Mouse (Mus musculus) lung, embryonic 16.5 days (tissue): ENCODE measurements around the gene Gsta4. TPM values are rescaled to one million over a fixed set of nuclear protein-coding genes. Genes with fewer than 3 reads are reported as not detected.
"Not testable (repeated sequence)": the region's sequence is repeated elsewhere in the genome, so short reads cannot be mapped to it uniquely, and the experiment has no call there.

Source experiments
- ATAC-seq: fragments of 200-750 bp; cut with Nextera tagmentation; 2 replicates; pipeline ENCODE4 v1.8.0; 2017; ENCODE audit warnings: low read depth, mild to moderate bottlenecking, moderate library complexity
- H3K27ac ChIP-seq: fragments of 300-500 bp; sonication (generic); 2 replicates; pipeline ENCODE4 v1.5.1; 2014; ENCODE audit warnings: mild to moderate bottlenecking, control low read depth, low read length
- H3K27me3 ChIP-seq: fragments of 300-500 bp; sonication (generic); 2 replicates; pipeline ENCODE4 v1.6.1; 2014; ENCODE audit warnings: low read depth, low read length, mixed read lengths; ENCODE audit not compliant: control insufficient read depth, insufficient read depth
- H3K36me3 ChIP-seq: fragments of 300-500 bp; sonication (generic); 2 replicates; pipeline ENCODE4 v1.6.1; 2014; ENCODE audit warnings: low read length; ENCODE audit not compliant: control insufficient read depth, insufficient read depth
- H3K4me1 ChIP-seq: fragments of 300-500 bp; sonication (generic); replicated peaks from 2 replicates; pipeline ENCODE4 v1.6.1; 2014; ENCODE audit warnings: low read length, mixed read lengths; ENCODE audit not compliant: control insufficient read depth, insufficient read depth
- H3K4me2 ChIP-seq: fragments of 300-500 bp; sonication (generic); 2 replicates; pipeline ENCODE4 v1.6.1; 2014; ENCODE audit warnings: low read depth, low read length, control low read depth
- H3K4me3 ChIP-seq: fragments of 300-500 bp; sonication (generic); 2 replicates; pipeline ENCODE4 v1.5.1; 2014; ENCODE audit warnings: mild to moderate bottlenecking, low read length, control low read depth
- H3K9ac ChIP-seq: fragments of 300-500 bp; sonication (generic); 2 replicates; pipeline ENCODE4 v1.6.1; 2014; ENCODE audit warnings: low read length, control low read depth
- H3K9me3 ChIP-seq: fragments of 300-500 bp; sonication (generic); 2 replicates; pipeline ENCODE4 v1.6.1; 2016; ENCODE audit warnings: low read length; ENCODE audit not compliant: control insufficient read depth
- WGBS: fragments of 180-500 bp; shearing (Covaris S2); extraction: QIAGEN DNeasy Blood & Tissue Kit; methylation state at CpG from one replicate; pipeline ENCODE4 v1.1.7; 2014; 5-methylcytosine and 5-hydroxymethylcytosine counted together
- polyA plus RNA-seq: library from polyadenylated mRNA; unstranded; fragments of >200 nt; fragmentation: Nextera tagmentation; extraction: Ambion mirVana; gene quantifications from 2 replicates; pipeline ENCODE4 v1.2.1, GENCODE M21; 2015

Gene Gsta4
- 87.5 and 105 TPM in 2 replicates for polyA plus RNA-seq

DNA sequence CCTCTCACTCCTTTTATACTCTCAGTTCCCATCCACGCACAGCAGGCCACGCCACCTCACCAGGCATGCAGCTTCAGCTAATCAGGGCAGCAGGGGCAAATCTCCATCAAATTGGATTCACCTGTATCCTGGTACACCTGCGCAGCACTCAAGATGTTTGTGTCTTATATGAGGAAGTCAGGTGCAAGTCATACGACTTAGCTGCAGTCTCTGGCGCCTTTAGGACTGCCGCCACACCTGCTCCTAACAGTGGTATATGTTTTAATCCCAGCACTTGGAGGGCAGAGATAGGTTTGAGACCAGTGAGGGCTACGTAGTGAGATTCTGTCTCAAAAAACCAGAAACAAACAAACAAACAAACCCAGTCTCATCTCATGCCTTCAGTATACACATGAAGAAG is at the start of gene Gsta4:
Gsta4 (plus strand) TSS at position 301 of the 400 bp plus-strand sequence.
- ATAC-seq, H3K9me3 ChIP-seq, H3K4me1 ChIP-seq, H3K9ac ChIP-seq, H3K27me3 ChIP-seq, H3K4me2 ChIP-seq, H3K36me3 ChIP-seq, H3K27ac ChIP-seq, H3K4me3 ChIP-seq: not testable (repeated sequence)
- 97% methylated on average over 4 of the region's 7 CpGs for WGBS

DNA sequence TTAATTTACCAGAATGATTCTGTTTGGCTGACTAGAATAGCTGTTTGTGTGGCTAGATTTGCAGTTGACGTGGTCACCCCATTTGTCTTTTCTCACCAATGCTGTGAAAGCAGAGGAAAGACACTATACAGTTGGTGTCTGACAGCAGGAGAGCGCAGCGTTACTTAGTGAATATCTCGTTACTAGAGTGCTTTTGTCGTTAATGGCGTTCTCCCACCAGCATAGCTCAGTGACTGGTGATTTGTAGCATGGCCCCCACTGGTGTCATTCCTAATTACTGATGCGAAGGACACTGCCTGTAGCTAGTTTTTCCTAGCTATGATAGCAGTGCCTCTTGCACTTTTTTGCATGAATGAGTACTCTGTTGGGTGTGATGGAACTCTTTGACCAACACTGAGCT is 46.9 kb upstream of the Gsta4 start:
- Histone ChIP-seq H3K9me3 (no peaks in the 10 kb centered on the region), H3K27ac (no peak overlapping the region), H3K27me3 (no peaks in the 10 kb centered on the region), H3K4me1 (no peaks in the 10 kb centered on the region), H3K4me3 (no peak overlapping the region), H3K36me3 (peaks cover 20% of the 10 kb centered on the region), H3K4me2 (no peak overlapping the region), H3K9ac (no peak overlapping the region)
- ATAC-seq = no peak
- 77% methylated on average over 7 of the region's 7 CpGs for WGBS

DNA sequence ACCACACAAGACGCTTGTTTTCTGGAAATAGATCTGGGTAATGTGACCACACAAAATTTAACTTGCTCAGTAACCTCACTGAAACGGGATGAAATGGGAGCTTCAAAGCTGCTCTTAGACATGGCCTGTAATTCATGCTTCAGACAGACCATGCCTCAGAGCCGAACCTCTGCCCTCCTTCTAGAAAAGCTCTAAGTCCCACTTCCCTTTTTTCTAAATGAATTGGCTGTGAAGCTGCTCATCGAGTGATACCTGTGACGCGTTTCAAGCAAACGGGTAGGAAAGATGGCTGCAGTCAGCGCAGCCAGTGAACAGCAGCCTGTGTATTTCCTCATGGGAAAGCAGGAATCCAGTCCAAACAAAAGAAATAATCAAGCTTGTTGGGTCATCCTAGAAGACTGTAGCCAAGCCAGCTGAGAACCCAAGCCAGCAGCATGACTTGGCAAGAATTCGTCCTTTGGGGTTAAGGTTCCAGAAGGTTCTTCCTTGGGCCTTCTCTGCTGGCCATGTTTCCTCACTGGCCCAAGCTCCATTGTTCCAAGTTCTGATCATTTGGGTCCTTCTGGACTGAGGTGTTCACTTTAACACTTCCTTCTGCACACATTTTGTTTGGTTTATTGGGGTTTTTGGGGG is 44.4 kb upstream of the Gsta4 start:
- Histone ChIP-seq H3K4me3 (no peak overlapping the region), H3K27me3 (no peaks in the 10 kb centered on the region), H3K4me1 (no peaks in the 10 kb centered on the region), H3K4me2 (no peak overlapping the region), H3K27ac (no peak overlapping the region), H3K9me3 (no peaks in the 10 kb centered on the region), H3K36me3 (peaks cover 22% of the 10 kb centered on the region), H3K9ac (no peak overlapping the region)
- 90% methylated on average over 9 of the region's 9 CpGs for WGBS
- no peak for ATAC-seq

DNA sequence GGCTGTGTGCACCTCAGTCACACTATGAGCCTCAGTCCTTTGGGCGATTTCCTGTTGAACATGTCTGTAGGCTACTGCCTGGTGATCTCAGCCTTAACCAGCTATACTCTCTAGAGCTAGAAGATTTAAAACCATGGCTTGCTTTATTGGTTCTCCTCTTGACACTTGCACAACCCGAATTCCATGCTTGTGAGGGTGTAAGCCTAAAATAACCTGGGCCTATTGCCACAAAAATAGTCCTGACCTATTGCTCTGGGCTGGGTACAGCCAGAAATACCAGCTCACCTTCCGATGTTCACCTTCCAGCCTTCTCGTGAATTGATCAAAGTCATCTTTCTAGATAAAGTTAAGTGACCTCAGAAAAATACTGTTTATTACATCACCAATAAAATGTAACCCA is 43.1 kb upstream of the Gsta4 start:
- Histone ChIP-seq H3K4me3 (no peak overlapping the region), H3K27ac (no peak overlapping the region), H3K9me3 (no peaks in the 10 kb centered on the region), H3K27me3 (no peaks in the 10 kb centered on the region), H3K4me1 (no peaks in the 10 kb centered on the region), H3K36me3 (peaks cover 26% of the 10 kb centered on the region), H3K4me2 (no peak overlapping the region), H3K9ac (no peak overlapping the region)
- WGBS = 86% methylated on average over 4 of the region's 4 CpGs
- ATAC-seq = no peak

DNA sequence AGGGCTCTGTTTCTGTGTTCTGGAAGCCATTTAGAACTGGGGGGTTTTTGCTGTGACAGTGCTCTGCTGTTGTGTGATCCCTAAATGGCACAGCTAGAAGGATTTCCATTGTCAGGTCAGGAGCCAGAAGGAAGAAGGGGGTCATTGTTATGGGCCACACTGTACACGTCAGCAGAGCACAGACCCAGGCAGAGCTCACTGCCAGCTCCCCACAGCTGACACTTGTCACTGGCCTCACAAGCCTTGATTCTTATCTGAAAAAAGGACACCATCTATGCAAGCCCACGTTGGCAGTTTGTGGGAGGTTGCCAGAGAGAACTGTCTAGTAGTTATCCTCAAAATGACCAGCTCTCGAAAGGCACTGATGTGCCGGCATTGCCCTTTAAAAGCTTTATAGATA is 36.5 kb upstream of the Gsta4 start:
- Histone ChIP-seq H3K4me3 (no peak overlapping the region), H3K4me2 (no peak overlapping the region), H3K27ac (no peak overlapping the region), H3K27me3 (no peaks in the 10 kb centered on the region), H3K9ac (no peak overlapping the region), H3K4me1 (no peaks in the 10 kb centered on the region), H3K9me3 (no peaks in the 10 kb centered on the region), H3K36me3 (peaks cover 19% of the 10 kb centered on the region)
- WGBS = 60% methylated on average over 4 of the region's 4 CpGs
- ATAC-seq = no peak

DNA sequence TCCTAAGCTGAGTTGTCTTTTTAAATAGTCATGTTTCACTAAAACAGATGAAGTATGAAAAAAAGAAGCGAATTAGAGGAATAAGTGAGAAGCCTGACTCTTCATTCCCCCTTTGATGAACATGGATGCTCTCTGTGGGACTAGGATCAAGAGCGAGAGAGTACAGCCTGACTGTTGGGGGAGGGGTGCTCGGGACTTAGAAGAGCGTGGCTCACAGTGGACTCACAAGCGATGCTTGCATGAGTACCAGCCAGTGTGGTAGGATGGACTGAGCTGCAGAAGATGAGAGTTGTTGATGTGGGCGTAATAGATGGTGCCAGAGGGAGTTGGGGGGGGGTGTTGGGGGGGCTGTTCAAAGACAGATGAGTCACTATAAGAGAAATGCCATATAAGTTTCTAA is 35.9 kb upstream of the Gsta4 start:
- Histone ChIP-seq H3K27me3 (no peaks in the 10 kb centered on the region), H3K9me3 (no peaks in the 10 kb centered on the region), H3K9ac (no peak overlapping the region), H3K4me2 (no peak overlapping the region), H3K4me1 (no peaks in the 10 kb centered on the region), H3K36me3 (peaks cover 18% of the 10 kb centered on the region), H3K27ac (no peak overlapping the region), H3K4me3 (no peak overlapping the region)
- no peak for ATAC-seq
- 79% methylated on average over 6 of the region's 6 CpGs for WGBS

DNA sequence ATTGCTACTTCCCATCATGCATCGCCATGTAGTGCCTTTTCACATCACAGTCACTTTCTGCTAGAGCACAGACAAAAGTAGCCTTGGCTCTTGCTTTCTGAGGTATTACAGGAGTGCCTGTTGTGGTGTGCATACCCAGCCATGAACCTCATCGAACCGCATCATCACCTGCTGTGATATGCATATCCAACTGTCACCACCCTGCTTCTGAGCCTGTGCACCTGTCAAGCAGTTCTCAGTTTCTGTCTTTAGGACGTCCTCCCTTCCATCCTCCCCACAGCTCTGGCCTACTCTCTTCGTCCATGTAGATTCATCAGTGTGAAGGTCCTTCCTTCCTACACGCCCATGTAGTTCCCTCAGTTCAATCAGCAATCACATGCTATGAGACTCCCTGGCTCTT is 34.4 kb upstream of the Gsta4 start:
- ATAC-seq = no peak
- Histone ChIP-seq H3K27ac (no peak overlapping the region), H3K27me3 (no peaks in the 10 kb centered on the region), H3K9me3 (no peaks in the 10 kb centered on the region), H3K4me2 (no peak overlapping the region), H3K4me1 (no peaks in the 10 kb centered on the region), H3K4me3 (no peak overlapping the region), H3K36me3 (peaks cover 10% of the 10 kb centered on the region; the same call in 1 of the 2 replicates), H3K9ac (no peak overlapping the region)
- WGBS = 82% methylated on average over 6 of the region's 6 CpGs

DNA sequence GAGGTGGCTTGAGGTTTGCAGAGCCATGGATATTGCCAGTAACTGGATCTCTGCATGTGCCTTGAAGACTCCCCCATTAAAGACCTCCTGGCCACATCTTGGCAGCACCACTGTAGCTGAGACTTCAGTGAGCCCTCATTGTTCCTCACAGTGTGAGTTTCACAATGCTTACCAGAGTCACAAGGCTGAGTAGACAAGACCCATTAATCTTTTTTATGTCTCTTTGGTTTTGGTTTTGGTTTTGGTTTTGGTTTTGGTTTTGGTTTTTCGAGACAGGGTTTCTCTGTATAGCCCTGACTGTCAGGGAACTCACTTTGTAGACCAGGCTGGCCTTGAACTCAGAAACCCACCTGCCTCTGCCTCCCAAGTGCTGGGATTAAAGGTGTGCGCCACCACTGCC is 32.8 kb upstream of the Gsta4 start:
- ATAC-seq, H3K27me3 ChIP-seq, H3K4me1 ChIP-seq, H3K9ac ChIP-seq, H3K4me2 ChIP-seq, H3K36me3 ChIP-seq, H3K4me3 ChIP-seq, H3K9me3 ChIP-seq, H3K27ac ChIP-seq: not testable (repeated sequence)
- WGBS = 89% methylated on average over 2 of the region's 2 CpGs

DNA sequence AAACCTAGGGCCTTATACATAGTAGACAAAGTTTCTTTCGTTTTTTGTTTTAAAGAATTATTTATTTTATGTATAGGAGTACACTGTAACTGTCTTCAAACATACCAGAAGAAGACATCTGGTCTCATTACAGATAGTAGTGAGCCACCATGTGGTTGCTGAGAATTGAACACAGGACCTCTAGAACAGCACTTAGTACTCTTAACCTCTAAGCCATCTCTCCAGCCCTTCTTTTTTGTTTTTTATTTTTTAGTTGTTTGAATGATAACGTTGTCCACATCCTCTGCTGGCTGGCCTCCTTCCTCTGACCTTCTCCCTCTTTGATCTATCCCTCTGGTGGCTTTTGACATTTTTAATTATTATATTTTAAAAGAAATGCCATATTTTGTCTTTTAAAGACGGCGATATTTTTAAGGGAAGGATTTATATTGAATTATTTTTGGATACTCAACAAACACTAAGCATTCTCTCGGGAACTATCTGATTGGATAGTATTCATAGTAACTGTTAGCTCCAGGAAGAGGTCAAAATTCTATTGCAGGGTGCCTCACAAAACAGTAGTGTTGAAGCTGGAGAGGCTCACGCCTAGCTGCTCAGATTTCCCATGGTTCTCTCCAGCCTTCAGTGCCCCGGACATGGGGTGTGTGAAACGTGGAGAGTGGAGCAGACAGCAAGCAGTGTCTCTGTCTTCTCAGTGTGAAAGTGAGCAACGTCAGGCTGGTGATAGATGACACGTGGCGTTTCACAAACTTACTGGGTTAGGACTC is 28.2 kb upstream of the Gsta4 start:
- H3K4me3 ChIP-seq = no peak overlapping the region
- no peak overlapping the region for H3K4me2 ChIP-seq
- no peaks in the 10 kb centered on the region for H3K4me1 ChIP-seq
- no peaks in the 10 kb centered on the region for H3K27me3 ChIP-seq
- no peaks in the 10 kb centered on the region for H3K9me3 ChIP-seq
- ATAC-seq = peak; percentile 45; the same call in 1 of the 2 replicates
- H3K36me3 ChIP-seq = peaks cover 15% of the 10 kb centered on the region
- 64% methylated on average over 11 of the region's 11 CpGs for WGBS
- H3K27ac ChIP-seq = no peak overlapping the region
- no peak overlapping the region for H3K9ac ChIP-seq
